Mouse (Mus musculus): Measurements from ENCODE around the gene Kif11.

The Kif11 gene

DNA sequence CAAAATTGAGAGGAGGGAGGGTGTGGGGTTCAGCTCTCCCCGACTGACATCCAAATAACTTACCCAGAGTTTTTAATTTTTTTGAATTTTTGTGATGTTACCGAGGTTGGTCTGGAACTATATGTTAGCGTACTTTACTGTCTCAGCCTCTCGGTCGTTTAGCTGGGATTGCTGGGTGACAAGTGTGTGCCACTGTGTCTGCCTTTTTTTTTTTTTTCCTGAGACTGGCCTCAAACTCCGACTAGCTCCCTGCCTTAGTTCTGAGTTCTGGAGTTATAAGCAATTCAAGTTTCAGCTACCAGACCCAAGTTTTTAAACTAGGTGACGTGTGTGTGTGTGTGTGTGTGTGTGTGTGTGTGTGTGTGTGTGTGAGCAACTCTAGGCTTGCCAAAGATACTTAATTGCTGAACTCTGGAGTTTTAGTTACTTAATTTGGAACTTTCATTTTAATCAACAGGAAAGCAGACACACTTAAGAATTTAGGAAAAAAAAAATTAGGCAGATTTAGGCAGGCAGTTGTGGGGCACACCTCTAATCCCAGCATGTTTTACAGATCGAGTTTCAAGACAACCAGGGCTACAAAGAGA, 1.3 kb downstream of the Kif11 start:
- DNase-seq: no peak

DNA sequence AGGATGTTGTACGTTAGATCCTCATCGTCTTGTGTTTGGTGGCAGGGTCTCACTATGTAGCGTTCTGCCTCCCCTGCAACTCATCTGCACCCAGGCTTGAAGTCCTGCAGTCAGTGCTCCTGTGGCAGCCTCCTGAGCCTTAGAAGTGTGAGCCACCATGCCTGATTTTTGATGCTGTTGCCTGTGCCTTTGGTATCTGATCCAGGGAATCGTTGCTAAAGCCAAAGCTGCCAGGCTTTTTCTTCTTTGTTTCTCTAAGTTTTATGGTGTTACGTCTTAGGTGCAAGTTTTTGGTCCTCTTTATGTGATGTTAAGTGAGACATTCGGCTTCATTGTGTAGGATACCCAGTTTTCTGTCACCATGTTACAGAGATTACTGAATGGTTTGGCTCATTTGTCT, 2.6 kb downstream of the Kif11 start:
- no peak for DNase-seq

GRCm38 (mm10) chr19:37386126-37386525, 9.9 kb downstream of the Kif11 start:
- no peak for DNase-seq

- DNase-seq: no peak
Measured at GRCm38 (mm10) chr19:37391869-37392268, 15.7 kb downstream of the Kif11 start.

- no peak for DNase-seq
Measured at GRCm38 (mm10) chr19:37396279-37396678, 20.1 kb downstream of the Kif11 start.

GRCm38 (mm10) chr19:37400936-37401335, 24.7 kb downstream of the Kif11 start:
- DNase-seq: no peak

DNA sequence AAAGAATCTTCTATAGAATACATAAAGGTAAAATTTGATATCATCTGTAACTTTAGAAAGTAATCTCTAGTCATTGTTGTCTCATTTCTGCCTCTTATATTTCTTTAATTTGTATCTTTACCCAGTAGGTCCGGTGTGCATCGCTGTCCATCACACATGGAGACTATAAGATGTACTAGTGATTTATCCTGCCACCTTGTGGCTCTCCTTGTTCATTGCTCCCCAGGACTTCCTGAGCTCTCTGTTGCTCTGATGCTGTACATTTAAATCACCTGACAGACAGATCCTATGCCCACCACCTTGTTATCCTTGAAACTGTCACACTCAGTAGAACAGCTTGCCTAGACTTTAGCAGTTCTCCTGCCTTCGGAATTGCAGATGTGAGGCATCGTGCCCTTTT, 42.1 kb downstream of the Kif11 start:
- peak; percentile 28 for DNase-seq

GRCm38 (mm10) chr19:37419613-37420012, 43.4 kb downstream of the Kif11 start:
- peak; percentile 75 for DNase-seq

- DNase-seq: no peak
Measured at GRCm38 (mm10) chr19:37428589-37428988, 52.4 kb downstream of the Kif11 start.

GRCm38 (mm10) chr19:37431139-37431756, 55.0 kb downstream of the Kif11 start:
- DNase-seq: no peak

- DNase-seq: peak; percentile 7
Measured at GRCm38 (mm10) chr19:37432868-37433570, 56.8 kb downstream of the Kif11 start.

DNA sequence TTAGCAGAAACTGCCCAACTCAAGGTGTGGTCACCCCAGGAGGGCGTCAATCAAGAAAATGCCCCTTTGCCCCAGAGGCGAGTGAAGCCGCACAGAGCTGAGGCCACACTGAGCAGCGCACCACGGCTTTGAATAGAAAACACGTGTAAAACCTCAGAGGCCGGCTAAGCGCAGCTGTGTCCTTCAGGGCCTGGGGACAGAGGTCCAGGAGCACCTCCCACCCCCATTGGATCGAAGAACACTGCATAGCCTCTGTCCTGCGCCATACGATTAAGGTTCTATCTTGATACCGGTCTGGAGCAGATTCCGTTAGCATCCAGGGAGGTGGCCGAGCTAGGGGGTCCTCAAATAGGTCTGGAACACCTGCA, 57.7 kb downstream of the Kif11 start:
- peak; percentile 55 for DNase-seq

GRCm38 (mm10) chr19:37434263-37434951, 58.2 kb downstream of the Kif11 start, which contains the start of gene Hhex:
Gene Hhex, plus strand, starts transcription at chr19:37434810.
- DNase-seq: peak; percentile 76

DNA sequence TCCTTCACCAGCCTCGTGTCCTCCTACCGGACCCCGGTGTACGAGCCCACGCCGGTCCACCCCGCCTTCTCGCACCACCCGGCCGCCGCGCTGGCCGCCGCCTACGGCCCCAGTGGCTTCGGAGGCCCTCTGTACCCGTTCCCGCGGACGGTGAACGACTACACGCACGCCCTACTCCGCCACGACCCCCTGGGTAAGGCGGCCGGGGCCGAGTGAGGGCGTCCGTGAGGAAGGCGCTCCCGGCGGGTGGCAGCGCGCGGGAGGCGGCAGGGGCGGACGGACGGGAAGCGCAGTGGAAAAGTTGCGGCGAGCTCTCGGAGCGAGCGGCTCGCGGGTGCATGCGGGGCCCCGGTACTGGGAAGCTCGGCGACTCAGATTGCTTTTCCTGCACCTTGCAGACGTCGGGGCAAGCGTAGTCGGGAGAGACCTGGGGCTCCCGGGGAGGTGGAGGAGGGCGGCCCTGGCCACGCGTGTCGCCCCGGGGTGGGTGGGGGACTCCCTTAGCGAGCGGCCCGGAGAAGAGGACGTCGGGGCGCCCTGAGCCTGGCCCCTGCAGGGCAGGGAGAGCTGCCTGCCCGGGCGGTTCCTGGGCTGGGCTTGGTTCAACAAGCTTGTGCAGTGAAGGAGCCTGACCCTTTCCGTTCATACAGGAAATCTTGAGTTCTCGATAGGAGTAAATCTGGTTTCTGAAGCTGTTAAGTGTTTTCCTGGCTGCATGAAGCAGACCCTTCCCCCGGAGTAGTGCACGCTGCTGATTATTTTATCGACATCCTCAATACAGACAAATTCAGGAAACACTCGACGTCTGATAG, 59.0 kb downstream of the Kif11 start:
- DNase-seq: peak; percentile 49

GRCm38 (mm10) chr19:37435853-37436174, 59.6 kb downstream of the Kif11 start:
- DNase-seq: no peak

DNA sequence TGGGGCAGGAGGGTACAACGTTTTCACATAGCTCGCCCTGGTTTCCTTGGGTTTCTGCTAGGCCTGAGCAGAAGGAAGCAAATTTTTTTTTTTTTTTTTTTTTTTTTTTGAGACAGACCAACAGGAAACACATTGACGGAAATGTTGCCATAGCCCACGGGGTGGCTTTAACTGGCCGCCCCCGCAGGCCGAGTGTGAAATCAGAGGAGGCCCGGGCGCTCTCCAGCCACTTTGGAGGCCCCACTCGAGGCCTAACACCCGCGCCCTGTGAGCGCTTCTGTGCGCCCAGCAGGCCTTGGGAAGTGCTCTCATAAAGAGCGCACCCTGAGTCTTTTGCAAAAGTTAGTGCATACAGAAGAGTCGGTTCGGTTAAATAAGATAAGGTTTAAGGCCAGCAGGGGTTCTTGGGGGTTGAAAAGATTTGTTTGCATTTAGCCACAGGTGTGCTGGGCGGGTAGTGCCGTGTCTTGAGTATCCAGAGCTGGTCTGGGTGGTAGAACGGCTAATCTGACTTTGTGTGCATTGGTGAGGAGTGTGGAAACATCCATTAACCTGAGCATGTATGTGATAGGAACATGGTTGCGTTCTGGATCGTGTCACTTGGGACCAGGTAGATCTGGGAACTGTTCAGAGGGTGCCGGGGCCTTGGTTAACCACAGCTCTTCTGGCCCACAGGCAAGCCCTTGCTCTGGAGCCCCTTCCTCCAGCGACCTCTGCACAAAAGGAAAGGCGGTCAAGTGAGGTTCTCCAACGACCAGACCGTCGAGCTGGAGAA, 60.5 kb downstream of the Kif11 start:
- DNase-seq: peak; percentile 43

DNA sequence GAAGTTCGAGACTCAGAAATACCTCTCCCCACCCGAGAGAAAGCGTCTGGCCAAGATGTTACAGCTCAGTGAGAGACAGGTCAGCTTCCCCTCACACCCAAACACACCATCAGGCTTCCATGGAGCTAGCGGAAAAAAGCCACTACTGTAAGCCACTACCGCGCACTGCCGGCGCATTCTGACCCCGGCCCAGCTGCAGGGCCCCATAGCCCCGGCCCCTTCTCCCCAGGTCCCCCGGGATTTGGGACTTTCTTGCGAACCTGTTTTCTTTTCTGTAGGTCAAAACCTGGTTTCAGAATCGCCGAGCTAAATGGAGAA, 61.0 kb downstream of the Kif11 start:
- peak; percentile 29 for DNase-seq

DNA sequence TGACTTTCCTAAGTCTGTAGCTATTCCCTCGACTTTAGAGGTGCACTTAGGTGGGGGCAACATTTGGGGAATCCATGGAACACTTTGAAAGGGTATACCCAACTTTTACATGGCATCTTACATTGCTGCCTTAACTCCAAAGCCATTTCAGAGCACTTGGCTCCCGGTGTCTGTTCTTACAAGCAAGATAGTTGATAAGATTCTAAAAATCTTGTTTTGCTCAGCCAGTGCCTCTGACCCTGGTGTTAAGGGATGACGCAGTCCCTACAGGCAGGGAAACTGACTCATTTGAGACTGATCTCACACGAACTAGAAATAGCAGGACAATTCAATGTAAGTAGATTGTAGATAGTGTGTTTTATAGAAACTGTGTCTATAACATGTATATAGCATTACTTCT, 64.0 kb downstream of the Kif11 start:
- DNase-seq: no peak

- no peak for DNase-seq
Measured at GRCm38 (mm10) chr19:37440708-37441475, 64.7 kb downstream of the Kif11 start.

DNA sequence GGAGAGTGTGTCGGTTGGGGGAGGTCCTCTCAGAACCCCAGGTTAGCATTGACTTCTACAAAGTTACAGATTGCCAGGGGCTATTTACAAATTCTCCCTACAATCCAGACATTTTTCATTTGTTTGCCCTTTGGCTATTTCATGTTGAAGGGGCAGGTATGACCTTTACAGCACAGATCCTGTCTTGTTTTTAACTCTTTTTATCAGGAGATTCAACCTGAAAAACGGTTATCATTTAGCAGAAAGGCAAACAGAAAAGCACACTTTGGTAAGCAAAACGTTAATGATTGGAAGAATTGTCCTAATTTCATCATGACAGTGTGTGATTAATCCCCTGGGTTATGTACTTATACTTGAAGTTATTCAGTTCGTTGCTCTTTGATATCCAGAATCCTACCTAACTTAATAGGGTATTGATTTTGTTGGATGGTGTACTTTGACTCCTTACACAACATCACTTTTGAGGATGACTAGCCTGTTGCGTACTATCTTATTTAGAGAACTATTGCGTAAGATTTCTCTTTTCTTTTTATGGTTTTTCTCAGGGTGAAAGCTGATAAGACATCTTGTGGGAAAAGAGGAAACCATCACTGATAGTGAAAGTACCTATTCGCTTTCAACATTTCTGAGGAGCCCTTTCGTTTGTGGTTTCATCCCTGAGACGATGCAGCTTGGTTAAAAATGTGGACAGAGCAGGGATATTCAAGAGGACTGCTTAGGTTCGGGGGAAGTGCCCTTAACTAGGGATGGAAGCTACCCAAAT, 66.5 kb downstream of the Kif11 start:
- no peak for DNase-seq

DNA sequence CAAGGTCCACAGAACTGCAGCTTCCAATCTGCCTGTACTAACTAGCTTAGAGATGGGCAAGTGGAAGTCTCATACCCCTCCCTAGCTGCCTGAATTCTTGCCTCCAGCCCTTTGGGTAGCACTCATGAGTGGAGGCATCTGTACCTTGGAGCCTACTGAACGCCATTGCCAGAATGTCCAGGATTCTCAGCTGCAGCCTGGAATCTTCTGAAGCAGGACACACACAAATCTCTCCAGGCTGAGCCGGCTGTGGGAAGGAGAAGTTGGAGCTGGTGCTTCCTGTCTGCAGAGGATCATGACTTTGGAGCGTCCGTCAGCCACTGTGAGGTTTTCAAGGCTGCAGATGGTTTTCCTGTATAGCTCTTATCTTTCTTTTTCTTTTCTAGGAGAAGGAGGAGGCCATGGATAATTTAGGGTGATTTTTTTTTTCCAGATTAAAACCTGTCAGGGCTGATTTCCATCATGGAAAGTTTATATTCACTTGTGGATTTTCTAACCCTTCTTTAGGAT, 67.5 kb downstream of the Kif11 start:
- no peak for DNase-seq
